Mouse (Mus musculus): ENCODE results near the gene Fos. TPM values are rescaled to one million over a fixed set of nuclear protein-coding genes. Genes with fewer than 3 reads are reported as not detected.

The Fos gene
- polyA plus RNA-seq, 1 experiment from 2014 or later = 23.2 TPM

DNA sequence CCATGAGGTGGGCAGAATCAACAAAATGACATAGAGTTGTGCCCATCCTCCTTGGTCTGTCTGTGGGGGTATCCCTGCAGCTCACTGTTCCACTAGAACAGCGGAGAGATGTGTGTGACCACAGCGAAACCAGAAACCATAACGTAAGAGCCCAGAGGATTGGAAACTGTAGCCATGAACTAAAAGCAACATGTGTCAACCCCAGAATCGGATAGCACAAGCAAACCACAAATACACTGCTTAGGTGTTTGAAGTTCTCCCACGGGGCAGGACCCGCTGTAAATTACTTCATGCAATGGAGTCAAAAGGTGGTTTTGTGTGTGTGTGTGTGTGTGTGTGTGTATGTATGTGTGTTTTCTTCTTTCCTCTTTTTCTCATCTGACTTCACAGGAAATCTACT lies 26.7 kb upstream of the Fos start:
- no peak for ATAC-seq (ENCODE audit: low FRiP score, low TSS enrichment)
- no peak for TF ChIP-seq CTCF (IDR thresholded peaks at IDR 0.05; ENCODE audit: low read depth)
- no peak for TF ChIP-seq EP300 (optimal IDR thresholded peaks at IDR 0.05)
- H3K27me3 ChIP-seq (ENCODE audit: control insufficient read depth, insufficient read depth, low read length) = no peaks in the 10 kb centered on the region
- H3K27ac ChIP-seq (replicated peaks) = no peak overlapping the region
- H3K4me2 ChIP-seq (replicated peaks; ENCODE audit: low read depth) = no peak overlapping the region
- H3K4me3 ChIP-seq (ENCODE audit: low read depth, low read length) = no peak overlapping the region
- no peaks in the 10 kb centered on the region for H3K9me3 ChIP-seq (ENCODE audit: control insufficient read depth, low read length)
- H3K4me1 ChIP-seq (replicated peaks; ENCODE audit: control insufficient read depth, insufficient read depth) = 0 out of 2 replicates have a peak, but pooled peaks cover 5% of the 10 kb centered on the region
- WGBS = 79% methylated on average over 6 of the region's 6 CpGs
- H3K9ac ChIP-seq (ENCODE audit: low read length) = no peak overlapping the region
- DNase-seq (ENCODE audit: low spot score) = no peak
- no peaks in the 10 kb centered on the region for H3K36me3 ChIP-seq (ENCODE audit: control insufficient read depth, insufficient read depth, low read length)

- H3K27ac ChIP-seq (replicated peaks) = no peak overlapping the region
- no peak overlapping the region for H3K4me2 ChIP-seq (replicated peaks; ENCODE audit: low read depth)
- ATAC-seq (ENCODE audit: low FRiP score, low TSS enrichment) = no peak
- no peak for DNase-seq (ENCODE audit: low spot score)
- WGBS = 39% methylated on average over 4 of the region's 4 CpGs
- 0 out of 2 replicates have a peak, but pooled peaks cover 6% of the 10 kb centered on the region for H3K4me1 ChIP-seq (replicated peaks; ENCODE audit: control insufficient read depth, insufficient read depth)
- no peak overlapping the region for H3K4me3 ChIP-seq (ENCODE audit: low read depth, low read length)
- H3K9ac ChIP-seq (ENCODE audit: low read length) = no peak overlapping the region
- no peaks in the 10 kb centered on the region for H3K9me3 ChIP-seq (ENCODE audit: control insufficient read depth, low read length)
- TF ChIP-seq CTCF (IDR thresholded peaks at IDR 0.05; ENCODE audit: low read depth) = no peak
- TF ChIP-seq EP300 (optimal IDR thresholded peaks at IDR 0.05) = no peak
- no peaks in the 10 kb centered on the region for H3K36me3 ChIP-seq (ENCODE audit: control insufficient read depth, insufficient read depth, low read length)
- H3K27me3 ChIP-seq (ENCODE audit: control insufficient read depth, insufficient read depth, low read length) = no peaks in the 10 kb centered on the region
Measured at GRCm38 (mm10) chr12:85447490-85447889, 26.2 kb upstream of the Fos start.

- 77% methylated on average over 1 of the region's 1 CpGs for WGBS
- peak; percentile 22; the same call in 1 of the 2 replicates for ATAC-seq (ENCODE audit: low FRiP score, low TSS enrichment)
- no peak for TF ChIP-seq CTCF (IDR thresholded peaks at IDR 0.05; ENCODE audit: low read depth)
- no peak for TF ChIP-seq EP300 (optimal IDR thresholded peaks at IDR 0.05)
Measured at GRCm38 (mm10) chr12:85449478-85449877, 24.2 kb upstream of the Fos start.

GRCm38 (mm10) chr12:85451693-85452491 lies 21.8 kb upstream of the Fos start:
- TF ChIP-seq EP300 (optimal IDR thresholded peaks at IDR 0.05) = peak; percentile 21
- no peak for TF ChIP-seq CTCF (IDR thresholded peaks at IDR 0.05; ENCODE audit: low read depth)
- ATAC-seq (ENCODE audit: low FRiP score, low TSS enrichment) (peak; percentile 81), DNase-seq (ENCODE audit: low spot score) (peak; percentile 96)
- H3K4me1 ChIP-seq (replicated peaks; ENCODE audit: control insufficient read depth, insufficient read depth) = 0 out of 2 replicates have a peak, but pooled peaks cover 6% of the 10 kb centered on the region
- H3K27me3 ChIP-seq (ENCODE audit: control insufficient read depth, insufficient read depth, low read length) = no peaks in the 10 kb centered on the region
- no peak overlapping the region for H3K4me3 ChIP-seq (ENCODE audit: low read depth, low read length)
- H3K9ac ChIP-seq (ENCODE audit: low read length) = peak overlapping the region; percentile 18
- whole genome bisulfite sequencing = 21% methylated on average over 22 of the region's 22 CpGs
- peak overlapping the region; percentile 28 for H3K4me2 ChIP-seq (replicated peaks; ENCODE audit: low read depth)
- no peaks in the 10 kb centered on the region for H3K36me3 ChIP-seq (ENCODE audit: control insufficient read depth, insufficient read depth, low read length)
- H3K9me3 ChIP-seq (ENCODE audit: control insufficient read depth, low read length) = no peaks in the 10 kb centered on the region
- peak overlapping the region; percentile 96 for H3K27ac ChIP-seq (replicated peaks)

More at GRCm38 (mm10) chr12:85449478-85449877, 24.2 kb upstream of the Fos start:
- no peaks in the 10 kb centered on the region for H3K27me3 ChIP-seq (ENCODE audit: control insufficient read depth, insufficient read depth, low read length)
- H3K27ac ChIP-seq (replicated peaks) = peak overlapping the region; percentile 88
- 0 out of 2 replicates have a peak, but pooled peaks cover 6% of the 10 kb centered on the region for H3K4me1 ChIP-seq (replicated peaks; ENCODE audit: control insufficient read depth, insufficient read depth)
- no peaks in the 10 kb centered on the region for H3K36me3 ChIP-seq (ENCODE audit: control insufficient read depth, insufficient read depth, low read length)
- H3K4me3 ChIP-seq (ENCODE audit: low read depth, low read length) = no peak overlapping the region
- DNase-seq (ENCODE audit: low spot score) = peak; percentile 31
- no peaks in the 10 kb centered on the region for H3K9me3 ChIP-seq (ENCODE audit: control insufficient read depth, low read length)
- no peak overlapping the region for H3K4me2 ChIP-seq (replicated peaks; ENCODE audit: low read depth)
- no peak overlapping the region for H3K9ac ChIP-seq (ENCODE audit: low read length)

GRCm38 (mm10) chr12:85455065-85456058 lies 18.3 kb upstream of the Fos start:
- Histone ChIP-seq H3K27me3 (ENCODE audit: control insufficient read depth, insufficient read depth, low read length) (no peaks in the 10 kb centered on the region), H3K9me3 (ENCODE audit: control insufficient read depth, low read length) (no peaks in the 10 kb centered on the region), H3K4me1 (replicated peaks; ENCODE audit: control insufficient read depth, insufficient read depth) (peaks cover 3% of the 10 kb centered on the region; the same call in 1 of the 2 replicates), H3K36me3 (ENCODE audit: control insufficient read depth, insufficient read depth, low read length) (no peaks in the 10 kb centered on the region), H3K9ac (ENCODE audit: low read length) (peak overlapping the region; percentile 69), H3K4me2 (replicated peaks; ENCODE audit: low read depth) (peak overlapping the region; percentile 74), H3K27ac (replicated peaks) (peak overlapping the region; percentile 96), H3K4me3 (ENCODE audit: low read depth, low read length) (peak overlapping the region; percentile 41)
- TF ChIP-seq CTCF (IDR thresholded peaks at IDR 0.05; ENCODE audit: low read depth) (peak; percentile 56), EP300 (optimal IDR thresholded peaks at IDR 0.05) (peak; percentile 28)
- peak; percentile 98 for DNase-seq (ENCODE audit: low spot score)
- 1% methylated on average over 41 of the region's 44 CpGs for WGBS
- peak; percentile 93 for ATAC-seq (ENCODE audit: low FRiP score, low TSS enrichment)
